Mouse (Mus musculus) ES-Bruce4 (cell line): ENCODE measurements around the gene BC049730. TPM values are rescaled to one million over a fixed set of nuclear protein-coding genes. Genes with fewer than 3 reads are reported as not detected.

ENCODE experiments used
- H3K27ac ChIP-seq: 2 replicates; pipeline ENCODE4 v1.5.1; 2012; ENCODE audit warnings: low read length, inconsistent platforms; ENCODE audit not compliant: insufficient read depth
- H3K27me3 ChIP-seq: 2 replicates; pipeline ENCODE4 v1.6.1; 2012; ENCODE audit warnings: mild to moderate bottlenecking, low read length, inconsistent platforms; ENCODE audit not compliant: control insufficient read depth, poor library complexity, insufficient read depth, severe bottlenecking
- H3K36me3 ChIP-seq: 2 replicates; pipeline ENCODE4 v1.6.1; 2012; ENCODE audit warnings: inconsistent platforms, mild to moderate bottlenecking, low read length, moderate library complexity; ENCODE audit not compliant: control insufficient read depth, poor library complexity, insufficient read depth, severe bottlenecking
- H3K4me1 ChIP-seq: one replicate; pipeline ENCODE4 v1.8.1; 2011; ENCODE audit warnings: low read length; ENCODE audit not compliant: control insufficient read depth, insufficient read depth
- H3K4me3 ChIP-seq: 2 replicates; pipeline ENCODE4 v1.5.1; 2011; ENCODE audit warnings: low read depth, mild to moderate bottlenecking, low read length
- H3K9ac ChIP-seq: 2 replicates; pipeline ENCODE4 v1.6.1; 2012; ENCODE audit warnings: low read depth, mild to moderate bottlenecking, inconsistent platforms; ENCODE audit not compliant: poor library complexity, severe bottlenecking
- H3K9me3 ChIP-seq: replicated peaks from 2 replicates; pipeline ENCODE4 v1.6.1; 2012; ENCODE audit warnings: mild to moderate bottlenecking, low read length, inconsistent platforms; ENCODE audit not compliant: control insufficient read depth, poor library complexity, insufficient read depth, severe bottlenecking
- CTCF ChIP-seq: IDR thresholded peaks from one replicate; pipeline ENCODE4 v1.8.1; 2011; ENCODE audit warnings: low read depth, low read length
- EP300 ChIP-seq: IDR thresholded peaks from 2 replicates; pipeline ENCODE4 v1.6.1; 2011; ENCODE audit warnings: low read depth, low read length; ENCODE audit not compliant: insufficient read depth
- POLR2A ChIP-seq: IDR thresholded peaks from one replicate; pipeline ENCODE4 v1.8.1; 2011; ENCODE audit warnings: low read length; ENCODE audit not compliant: insufficient read depth
- polyA plus RNA-seq: library from polyadenylated mRNA; stranded (reverse); fragments of >200 nt; gene quantifications from 2 replicates; pipeline ENCODE4 v1.2.4, GENCODE M21; 2011; ENCODE audit warnings: low read depth; ENCODE audit not compliant: missing spikeins, insufficient read depth, insufficient read length

BC049730 gene
- polyA plus RNA-seq, 1 experiment: not detected

DNA sequence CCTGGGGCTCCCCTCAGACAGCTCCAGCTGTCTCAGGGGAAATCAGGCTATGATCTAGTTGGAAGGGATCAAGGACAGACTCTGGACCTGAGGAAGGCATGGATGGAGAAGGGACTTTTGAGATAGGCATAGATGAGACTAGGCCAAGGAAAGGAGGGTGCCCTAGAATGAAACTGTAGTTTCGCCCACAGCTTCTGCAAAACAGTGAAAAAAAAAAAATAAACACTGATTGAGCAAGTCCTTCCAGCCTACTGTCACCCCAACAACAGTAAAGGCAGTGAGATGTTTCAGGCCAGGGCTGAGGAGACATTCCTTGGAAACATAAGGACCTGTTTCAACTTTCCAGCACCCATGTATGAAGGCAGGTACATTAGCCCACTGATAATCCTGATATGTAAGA lies 49.5 kb downstream of the BC049730 start:
- H3K36me3 ChIP-seq: no peaks in the 10 kb centered on the region
- H3K27ac ChIP-seq: no peak overlapping the region
- H3K9ac ChIP-seq: no peak overlapping the region
- no peak overlapping the region for H3K4me3 ChIP-seq
- no peaks in the 10 kb centered on the region for H3K4me1 ChIP-seq
- TF ChIP-seq POLR2A (no peak), CTCF (no peak), EP300 (no peak)
- H3K9me3 ChIP-seq: no peaks in the 10 kb centered on the region
- H3K27me3 ChIP-seq: no peaks in the 10 kb centered on the region

DNA sequence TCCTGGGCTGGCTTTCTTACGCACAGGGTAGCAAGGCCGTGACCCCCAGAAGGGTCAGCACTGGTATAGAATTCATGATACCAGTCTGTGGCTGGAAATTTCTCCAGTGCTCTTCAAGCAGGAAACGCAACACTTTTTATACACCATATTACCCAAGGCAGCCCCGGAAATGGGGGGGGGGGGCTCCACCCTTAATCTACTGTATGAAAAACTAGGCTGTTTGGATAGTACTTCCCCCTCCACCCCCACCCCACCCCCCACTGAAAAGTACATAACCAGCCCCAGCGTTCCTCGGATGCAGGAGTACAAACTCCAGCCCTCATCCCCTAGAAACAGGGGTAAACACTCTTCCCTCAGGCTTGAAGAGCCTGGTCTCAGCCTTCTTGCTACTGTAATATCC lies 51.2 kb downstream of the BC049730 start, which contains the start of gene Cd177:
Gene Cd177 (minus strand): TSS at position 101 of the 400 bp plus-strand sequence.
- no peak within 1 kb of the TSS for H3K4me3 ChIP-seq
- H3K4me1 ChIP-seq: no peaks in the 10 kb centered on the region
- H3K27me3 ChIP-seq: no peaks in the 10 kb centered on the region
- H3K27ac ChIP-seq: no peak within 1 kb of the TSS
- TF ChIP-seq POLR2A (no peak), CTCF (no peak)
- H3K9me3 ChIP-seq: no peaks in the 10 kb centered on the region
- no peaks in the 10 kb centered on the region for H3K36me3 ChIP-seq
- no peak within 1 kb of the TSS for H3K9ac ChIP-seq

DNA sequence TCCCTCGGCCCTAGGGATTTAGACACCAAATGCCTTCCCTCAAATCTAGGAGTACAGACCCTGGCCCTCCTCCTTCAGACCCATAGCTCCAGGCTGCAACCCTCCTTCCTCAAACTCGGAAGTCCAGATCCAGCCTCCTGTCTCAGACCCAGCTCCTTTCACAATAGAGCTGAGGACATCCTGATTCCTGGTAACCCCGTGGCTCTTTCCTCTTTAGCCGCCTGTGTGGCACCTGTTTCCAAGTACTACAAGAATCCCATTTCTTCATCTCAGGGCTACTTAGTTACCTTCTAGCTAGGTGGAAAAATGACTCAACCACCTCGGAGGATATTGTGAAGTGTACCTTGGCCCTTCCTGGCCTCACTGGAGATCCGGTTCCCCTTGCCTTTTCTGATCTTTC lies 52.1 kb downstream of the BC049730 start:
- H3K4me1 ChIP-seq: no peaks in the 10 kb centered on the region
- TF ChIP-seq POLR2A (no peak), EP300 (no peak), CTCF (no peak)

DNA sequence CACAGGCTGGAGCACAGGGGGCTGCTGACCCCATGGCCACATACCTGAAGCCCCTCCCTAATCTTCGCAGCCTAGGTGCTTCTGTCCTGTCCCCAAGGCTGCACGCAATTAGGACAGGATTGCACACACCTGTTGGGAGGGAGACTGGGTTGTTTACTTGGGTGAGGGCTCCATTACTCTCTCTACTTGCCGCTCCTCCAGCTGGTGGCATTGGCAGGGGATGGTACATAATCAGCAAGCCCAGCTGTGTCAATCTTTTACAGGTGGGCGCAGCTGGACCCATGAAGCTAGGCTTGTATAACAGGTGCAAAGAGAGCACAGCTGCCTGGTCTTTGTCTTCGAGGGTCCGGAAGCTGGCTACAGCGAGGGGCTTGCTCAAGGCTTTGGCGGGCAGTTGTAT lies 53.5 kb downstream of the BC049730 start:
- H3K9me3 ChIP-seq: no peaks in the 10 kb centered on the region
- no peaks in the 10 kb centered on the region for H3K36me3 ChIP-seq
- H3K9ac ChIP-seq: no peak overlapping the region
- H3K4me1 ChIP-seq: no peaks in the 10 kb centered on the region
- H3K27me3 ChIP-seq: no peaks in the 10 kb centered on the region
- no peak for TF ChIP-seq EP300
- no peak for TF ChIP-seq POLR2A
- no peak for TF ChIP-seq CTCF
- H3K4me3 ChIP-seq: no peak overlapping the region
- H3K27ac ChIP-seq: no peak overlapping the region

More for the DNA sequence above, 52.1 kb downstream of the BC049730 start:
- Histone ChIP-seq H3K36me3 (no peaks in the 10 kb centered on the region), H3K27ac (no peak overlapping the region), H3K4me3 (no peak overlapping the region), H3K27me3 (no peaks in the 10 kb centered on the region), H3K9ac (no peak overlapping the region), H3K9me3 (no peaks in the 10 kb centered on the region)

Other genes with a start within 250 kb of the BC049730 start
- gene Plaur, start 246.8 kb upstream of the BC049730 start, polyA plus RNA-seq: 29.5 and 38.0 TPM in 2 replicates
- 10.4 and 12.2 TPM in 2 replicates for gene Cadm4, start 227.2 kb upstream of the BC049730 start, polyA plus RNA-seq
- 12.3 and 13.1 TPM in 2 replicates for gene Zfp428, start 202.2 kb upstream of the BC049730 start, polyA plus RNA-seq
- not detected in 2 replicates for gene AC161166.1, start 196.8 kb upstream of the BC049730 start, polyA plus RNA-seq
- gene Irgq, start 178.6 kb upstream of the BC049730 start, polyA plus RNA-seq: 7.2 and 8.2 TPM in 2 replicates
- 1.1 TPM in 1 of 2 replicates, not detected in the other for gene Pinlyp, start 163.1 kb upstream of the BC049730 start, polyA plus RNA-seq
- gene Xrcc1, start 163.0 kb upstream of the BC049730 start, polyA plus RNA-seq: 84.8 and 85.8 TPM in 2 replicates
- 13.4 and 15.5 TPM in 2 replicates for gene Ethe1, start 121.7 kb upstream of the BC049730 start, polyA plus RNA-seq
- 0.88 and 1.4 TPM in 2 replicates for gene Zfp575, start 121.6 kb upstream of the BC049730 start, polyA plus RNA-seq
- gene Phldb3, start 98.5 kb upstream of the BC049730 start, polyA plus RNA-seq: 5.6 and 7.1 TPM in 2 replicates
- 0.48 and 0.81 TPM in 2 replicates for gene Lypd3, start 72.7 kb upstream of the BC049730 start, polyA plus RNA-seq
- gene Tex101, start 32.6 kb upstream of the BC049730 start, polyA plus RNA-seq: 0.85 and 1.5 TPM in 2 replicates
- not detected in 2 replicates for gene Gm4763, start 17.7 kb downstream of the BC049730 start, polyA plus RNA-seq
- not detected in 2 replicates for gene Cd177, start 51.1 kb downstream of the BC049730 start, polyA plus RNA-seq
- gene Ceacam10, start 68.0 kb downstream of the BC049730 start, polyA plus RNA-seq: not detected in 2 replicates
- gene Gm9844, start 153.0 kb downstream of the BC049730 start, polyA plus RNA-seq: 21.9 and 24.9 TPM in 2 replicates
- gene Lypd4, start 160.7 kb downstream of the BC049730 start, polyA plus RNA-seq: not detected in 2 replicates
- 0.75 and 1.1 TPM in 2 replicates for gene Dmrtc2, start 160.8 kb downstream of the BC049730 start, polyA plus RNA-seq
- 2,100 and 2,446 TPM in 2 replicates for gene Rps19, start 175.1 kb downstream of the BC049730 start, polyA plus RNA-seq
- 2.8 and 2.9 TPM in 2 replicates for gene Cd79a, start 188.1 kb downstream of the BC049730 start, polyA plus RNA-seq
- 90.5 and 108 TPM in 2 replicates for gene Arhgef1, start 193.7 kb downstream of the BC049730 start, polyA plus RNA-seq
- gene Gm4881, start 235.3 kb downstream of the BC049730 start, polyA plus RNA-seq: not detected in 2 replicates